Mouse (Mus musculus): ENCODE measurements at regions not wholly inside any gene's neighbourhood (a gene's known extent, or its start where the extent isn't known, plus 50 kb on each side); places are given as distances from the start of the nearest gene placed in this dataset.
"Not testable (repeated sequence)": the region's sequence is repeated elsewhere in the genome, so short reads cannot be mapped to it uniquely, and the experiment has no call there.

- not testable (repeated sequence) for DNase-seq
These were observed 96.7 kb downstream of the Zfp369 start for GRCm38 (mm10) chr13:65375273-65375672.

- DNase-seq = not testable (repeated sequence)
These were observed 100.8 kb downstream of the Zfp369 start for GRCm38 (mm10) chr13:65379411-65379810.

- not testable (repeated sequence) for DNase-seq
These were observed 97.5 kb upstream of the Gm10139 start for GRCm38 (mm10) chr13:65414990-65415389.

- peak in 1 of 2 experiments; percentile 0 for DNase-seq
These were observed 92.3 kb upstream of the Gm10139 start for GRCm38 (mm10) chr13:65420201-65420600.

Measured in adrenal gland, postnatal 36 days (tissue).